Mouse (Mus musculus): ENCODE measurements around the gene Ampd1. TPM values are rescaled to one million over a fixed set of nuclear protein-coding genes. Genes with fewer than 3 reads are reported as not detected.
"Not testable (repeated sequence)": the region's sequence is repeated elsewhere in the genome, so short reads cannot be mapped to it uniquely, and the experiment has no call there.

The Ampd1 gene
- polyA plus RNA-seq, 1 experiment from 2014 or later = not detected

- WGBS = 82% methylated on average over 5 of the region's 5 CpGs
- H3K27me3 ChIP-seq = no peaks in the 10 kb centered on the region
- H3K9ac ChIP-seq = no peak overlapping the region
Observed at GRCm38 (mm10) chr3:103112216-103112615, 38.4 kb downstream of the Ampd1 start.

GRCm38 (mm10) chr3:103123636-103124035 is 49.8 kb downstream of the Ampd1 start:
- 81% methylated on average over 3 of the region's 3 CpGs for WGBS
- H3K27ac ChIP-seq (replicated peaks) = no peak overlapping the region
- H3K4me1 ChIP-seq (replicated peaks) = peaks cover 11% of the 10 kb centered on the region
- H3K36me3 ChIP-seq = no peaks in the 10 kb centered on the region
- peaks cover 19% of the 10 kb centered on the region for H3K27me3 ChIP-seq
- no peak overlapping the region for H3K4me3 ChIP-seq
- no peaks in the 10 kb centered on the region for H3K9me3 ChIP-seq
- no peak overlapping the region for H3K9ac ChIP-seq
- H3K4me2 ChIP-seq = no peak overlapping the region
- no peak for ATAC-seq (ENCODE audit: low read depth)

More at GRCm38 (mm10) chr3:103112216-103112615, 38.4 kb downstream of the Ampd1 start:
- no peaks in the 10 kb centered on the region for H3K36me3 ChIP-seq
- no peak overlapping the region for H3K27ac ChIP-seq (replicated peaks)
- ATAC-seq (ENCODE audit: low read depth) = no peak
- H3K4me2 ChIP-seq = no peak overlapping the region
- no peaks in the 10 kb centered on the region for H3K9me3 ChIP-seq
- H3K4me3 ChIP-seq = no peak overlapping the region
- H3K4me1 ChIP-seq (replicated peaks) = no peaks in the 10 kb centered on the region

GRCm38 (mm10) chr3:103126138-103126537 is 52.3 kb downstream of the Ampd1 start:
- H3K27ac ChIP-seq (replicated peaks) = no peak overlapping the region
- H3K9ac ChIP-seq = no peak overlapping the region
- H3K27me3 ChIP-seq = peaks cover 37% of the 10 kb centered on the region
- WGBS = 87% methylated on average over 3 of the region's 3 CpGs
- no peak overlapping the region for H3K4me3 ChIP-seq
- ATAC-seq (ENCODE audit: low read depth) = no peak
- H3K36me3 ChIP-seq = no peaks in the 10 kb centered on the region
- H3K4me1 ChIP-seq (replicated peaks) = peaks cover 21% of the 10 kb centered on the region
- H3K4me2 ChIP-seq = no peak overlapping the region
- H3K9me3 ChIP-seq = no peaks in the 10 kb centered on the region

- no peak for ATAC-seq (ENCODE audit: low read depth)
- Histone ChIP-seq H3K4me3 (no peak overlapping the region), H3K27me3 (peaks cover 43% of the 10 kb centered on the region), H3K4me1 (replicated peaks) (peaks cover 21% of the 10 kb centered on the region), H3K4me2 (no peak overlapping the region), H3K36me3 (no peaks in the 10 kb centered on the region), H3K9me3 (no peaks in the 10 kb centered on the region), H3K27ac (replicated peaks) (no peak overlapping the region), H3K9ac (no peak overlapping the region)
- 4% methylated on average over 2 of the region's 2 CpGs for WGBS
Observed at GRCm38 (mm10) chr3:103127177-103127576, 53.4 kb downstream of the Ampd1 start.

- Histone ChIP-seq H3K4me1 (replicated peaks) (peaks cover 21% of the 10 kb centered on the region), H3K9me3 (no peaks in the 10 kb centered on the region), H3K4me3 (no peak overlapping the region), H3K9ac (no peak overlapping the region), H3K36me3 (no peaks in the 10 kb centered on the region), H3K27me3 (peaks cover 43% of the 10 kb centered on the region), H3K4me2 (no peak overlapping the region), H3K27ac (replicated peaks) (no peak overlapping the region)
- WGBS = 56% methylated on average over 5 of the region's 5 CpGs
- no peak for ATAC-seq (ENCODE audit: low read depth)
Observed at GRCm38 (mm10) chr3:103127721-103128120, 53.9 kb downstream of the Ampd1 start.

- Histone ChIP-seq H3K36me3 (no peaks in the 10 kb centered on the region), H3K9ac (no peak overlapping the region), H3K4me1 (replicated peaks) (peaks cover 21% of the 10 kb centered on the region), H3K4me3 (no peak overlapping the region), H3K27ac (replicated peaks) (no peak overlapping the region), H3K4me2 (no peak overlapping the region), H3K9me3 (no peaks in the 10 kb centered on the region), H3K27me3 (peaks cover 46% of the 10 kb centered on the region)
- ATAC-seq (ENCODE audit: low read depth) = no peak
- 37% methylated on average over 4 of the region's 4 CpGs for WGBS
Observed at GRCm38 (mm10) chr3:103128251-103128650, 54.4 kb downstream of the Ampd1 start.

GRCm38 (mm10) chr3:103129367-103130159 is 55.7 kb downstream of the Ampd1 start:
- peaks cover 41% of the 10 kb centered on the region for H3K27me3 ChIP-seq
- no peak overlapping the region for H3K9ac ChIP-seq
- H3K9me3 ChIP-seq = no peaks in the 10 kb centered on the region
- no peaks in the 10 kb centered on the region for H3K36me3 ChIP-seq
- peaks cover 21% of the 10 kb centered on the region for H3K4me1 ChIP-seq (replicated peaks)
- 79% methylated on average over 8 of the region's 8 CpGs for WGBS
- H3K4me3 ChIP-seq = no peak overlapping the region
- H3K4me2 ChIP-seq = no peak overlapping the region
- no peak for ATAC-seq (ENCODE audit: low read depth)
- 0 out of 2 replicates have a peak overlapping the region, but pooled peaks have one; percentile 46 for H3K27ac ChIP-seq (replicated peaks)

GRCm38 (mm10) chr3:103130236-103130751 is 56.5 kb downstream of the Ampd1 start:
- H3K9me3 ChIP-seq = no peaks in the 10 kb centered on the region
- 27% methylated on average over 6 of the region's 6 CpGs for WGBS
- H3K27me3 ChIP-seq = peaks cover 36% of the 10 kb centered on the region
- no peak overlapping the region for H3K4me3 ChIP-seq
- H3K27ac ChIP-seq (replicated peaks) = peak overlapping the region; percentile 46; the same call in 1 of the 2 replicates
- peaks cover 21% of the 10 kb centered on the region for H3K4me1 ChIP-seq (replicated peaks)
- peak; percentile 75; the same call in 1 of the 2 replicates for ATAC-seq (ENCODE audit: low read depth)
- H3K4me2 ChIP-seq = peak overlapping the region; percentile 13; the same call in 1 of the 2 replicates
- no peaks in the 10 kb centered on the region for H3K36me3 ChIP-seq
- H3K9ac ChIP-seq = no peak overlapping the region

GRCm38 (mm10) chr3:103133098-103133497 is 59.3 kb downstream of the Ampd1 start:
- H3K4me3 ChIP-seq = no peak overlapping the region
- no peak overlapping the region for H3K27ac ChIP-seq (replicated peaks)
- H3K9ac ChIP-seq = no peak overlapping the region
- H3K27me3 ChIP-seq = peaks cover 33% of the 10 kb centered on the region
- WGBS = 92% methylated on average over 10 of the region's 10 CpGs
- no peaks in the 10 kb centered on the region for H3K9me3 ChIP-seq
- H3K36me3 ChIP-seq = no peaks in the 10 kb centered on the region
- peaks cover 10% of the 10 kb centered on the region for H3K4me1 ChIP-seq (replicated peaks)
- no peak for ATAC-seq (ENCODE audit: low read depth)
- no peak overlapping the region for H3K4me2 ChIP-seq

GRCm38 (mm10) chr3:103136414-103137077 is 62.7 kb downstream of the Ampd1 start:
- H3K27ac ChIP-seq (replicated peaks) = no peak overlapping the region
- no peak overlapping the region for H3K9ac ChIP-seq
- no peak overlapping the region for H3K4me3 ChIP-seq
- H3K9me3 ChIP-seq = no peaks in the 10 kb centered on the region
- peaks cover 6% of the 10 kb centered on the region; the same call in 1 of the 2 replicates for H3K27me3 ChIP-seq
- H3K4me2 ChIP-seq = no peak overlapping the region
- 83% methylated on average over 4 of the region's 4 CpGs for WGBS
- H3K4me1 ChIP-seq (replicated peaks) = no peaks in the 10 kb centered on the region
- no peak for ATAC-seq (ENCODE audit: low read depth)
- no peaks in the 10 kb centered on the region for H3K36me3 ChIP-seq

- 76% methylated on average over 8 of the region's 8 CpGs for WGBS
- ATAC-seq (ENCODE audit: low read depth) = no peak
Observed at GRCm38 (mm10) chr3:103139047-103139446, 65.2 kb downstream of the Ampd1 start.

GRCm38 (mm10) chr3:103140095-103140838 is 66.5 kb downstream of the Ampd1 start:
- H3K27ac ChIP-seq (replicated peaks); ATAC-seq (ENCODE audit: low read depth); H3K9ac ChIP-seq; H3K4me2 ChIP-seq; H3K9me3 ChIP-seq; H3K4me1 ChIP-seq (replicated peaks); H3K36me3 ChIP-seq; H3K4me3 ChIP-seq; H3K27me3 ChIP-seq: not testable (repeated sequence)
- 66% methylated on average over 11 of the region's 11 CpGs for WGBS

More at GRCm38 (mm10) chr3:103139047-103139446, 65.2 kb downstream of the Ampd1 start:
- H3K27ac ChIP-seq (replicated peaks) = no peak overlapping the region
- no peak overlapping the region for H3K4me2 ChIP-seq
- no peak overlapping the region for H3K9ac ChIP-seq
- no peaks in the 10 kb centered on the region for H3K9me3 ChIP-seq
- no peak overlapping the region for H3K4me3 ChIP-seq
- no peaks in the 10 kb centered on the region for H3K4me1 ChIP-seq (replicated peaks)
- H3K27me3 ChIP-seq = no peaks in the 10 kb centered on the region
- no peaks in the 10 kb centered on the region for H3K36me3 ChIP-seq
